Mouse (Mus musculus) E14TG2a.4 (cell line): ENCODE measurements at regions not wholly inside any gene's neighbourhood (a gene's known extent, or its start where the extent isn't known, plus 50 kb on each side); places are given as distances from the start of the nearest gene placed in this dataset.

Experiments
- H3K27me3 ChIP-seq: 2 replicates; pipeline ENCODE4 v1.6.1; 2014; ENCODE audit warnings: low read length, control low read depth; ENCODE audit not compliant: insufficient read depth
- H3K36me3 ChIP-seq: 2 replicates; pipeline ENCODE4 v1.6.1; 2014; ENCODE audit warnings: low read length, control low read depth; ENCODE audit not compliant: insufficient read depth
- H3K4me1 ChIP-seq: replicated peaks from 2 replicates; pipeline ENCODE4 v1.6.1; 2014; ENCODE audit warnings: low read depth, low read length, control low read depth
- H3K4me3 ChIP-seq: replicated peaks from 2 replicates; pipeline ENCODE4 v1.5.1; 2014; ENCODE audit warnings: mild to moderate bottlenecking, low read length
- H3K9me3 ChIP-seq: 2 replicates; pipeline ENCODE4 v1.6.1; 2014; ENCODE audit warnings: low read length, control low read depth
- CTCF ChIP-seq: conservative IDR thresholded peaks from 2 replicates; pipeline ENCODE4 v1.5.1; 2014; ENCODE audit warnings: low read length
- NANOG ChIP-seq: IDR thresholded peaks from 2 replicates; pipeline ENCODE4 v1.6.1; 2014; ENCODE audit warnings: borderline replicate concordance, low read length, mixed read lengths
- POU5F1 ChIP-seq: IDR thresholded peaks from 2 replicates; pipeline ENCODE4 v1.6.1; 2014; ENCODE audit warnings: low read length, borderline replicate concordance

- TF ChIP-seq POU5F1 (no peak), CTCF (peak; percentile 47)
- Histone ChIP-seq H3K27me3 (no peaks in the 10 kb centered on the region), H3K36me3 (no peaks in the 10 kb centered on the region), H3K9me3 (no peaks in the 10 kb centered on the region), H3K4me1 (peaks cover 11% of the 10 kb centered on the region), H3K4me3 (peak overlapping the region; percentile 57)
These were observed 363.8 kb upstream of the Nr5a2 start for GRCm38 (mm10) chr1:137323884-137324594.

- Histone ChIP-seq H3K4me3 (no peak overlapping the region), H3K36me3 (no peaks in the 10 kb centered on the region), H3K4me1 (peaks cover 11% of the 10 kb centered on the region), H3K27me3 (no peaks in the 10 kb centered on the region), H3K9me3 (no peaks in the 10 kb centered on the region)
- TF ChIP-seq NANOG (no peak), POU5F1 (no peak), CTCF (no peak)
These were observed 362.9 kb upstream of the Nr5a2 start for GRCm38 (mm10) chr1:137323035-137323680.

GRCm38 (mm10) chr1:137302757-137303422, 342.6 kb upstream of the Nr5a2 start:
- TF ChIP-seq POU5F1 (no peak), CTCF (no peak), NANOG (no peak)
- Histone ChIP-seq H3K36me3 (no peaks in the 10 kb centered on the region), H3K9me3 (no peaks in the 10 kb centered on the region), H3K27me3 (no peaks in the 10 kb centered on the region), H3K4me1 (peaks cover 5% of the 10 kb centered on the region; the same call in 1 of the 2 replicates), H3K4me3 (no peak overlapping the region)

GRCm38 (mm10) chr1:137297780-137298569, 337.7 kb upstream of the Nr5a2 start:
- TF ChIP-seq CTCF (peak; percentile 6; the same call in 1 of the 2 replicates), NANOG (no peak)
- Histone ChIP-seq H3K9me3 (no peaks in the 10 kb centered on the region), H3K27me3 (no peaks in the 10 kb centered on the region), H3K36me3 (no peaks in the 10 kb centered on the region), H3K4me3 (no peak overlapping the region), H3K4me1 (peaks cover 5% of the 10 kb centered on the region; the same call in 1 of the 2 replicates)

- Histone ChIP-seq H3K27me3 (no peaks in the 10 kb centered on the region), H3K36me3 (no peaks in the 10 kb centered on the region), H3K4me3 (no peak overlapping the region), H3K4me1 (peaks cover 12% of the 10 kb centered on the region), H3K9me3 (peaks cover 10% of the 10 kb centered on the region)
- no peak for TF ChIP-seq CTCF
- TF ChIP-seq NANOG: no peak
- no peak for TF ChIP-seq POU5F1
These were observed 329.2 kb upstream of the Nr5a2 start for GRCm38 (mm10) chr1:137289456-137289855.

- no peaks in the 10 kb centered on the region for H3K27me3 ChIP-seq
- H3K4me1 ChIP-seq: no peaks in the 10 kb centered on the region
- TF ChIP-seq CTCF: no peak
- TF ChIP-seq POU5F1: no peak
- TF ChIP-seq NANOG: no peak
- H3K36me3 ChIP-seq: peaks cover 1% of the 10 kb centered on the region; the same call in 1 of the 2 replicates
- no peak overlapping the region for H3K4me3 ChIP-seq
- peaks cover 65% of the 10 kb centered on the region for H3K9me3 ChIP-seq
These were observed 323.0 kb upstream of the Nr5a2 start for GRCm38 (mm10) chr1:137283291-137283690.

- no peak overlapping the region for H3K4me3 ChIP-seq
- TF ChIP-seq POU5F1 (no peak), CTCF (no peak), NANOG (no peak)
- H3K36me3 ChIP-seq: peaks cover 2% of the 10 kb centered on the region; the same call in 1 of the 2 replicates
- H3K27me3 ChIP-seq: no peaks in the 10 kb centered on the region
- H3K9me3 ChIP-seq: peaks cover 68% of the 10 kb centered on the region
- no peaks in the 10 kb centered on the region for H3K4me1 ChIP-seq
These were observed 322.2 kb upstream of the Nr5a2 start for GRCm38 (mm10) chr1:137282457-137282856.
